12 mouse cellular contexts compared by ENCODE assay signal in genomic region chr19:42409226-42409625, GRCm38 (mm10). TPM values are rescaled to one million over a fixed set of nuclear protein-coding genes. Genes with fewer than 3 reads are reported as not detected.
DNase-seq lines count a peak whose midpoint lies in the region; ATAC-seq and TF ChIP-seq lines count a peak whose summit lies in the region.
"Had no signal": no experiment of that assay in that cellular context is flagged by ENCODE, and none has a peak within 500 bp of the region (broad histone marks: within the 10 kb centered on the region; RNA-seq: fewer than 3 reads in every experiment).

No protein-coding gene starts in this region.

- no peak overlapping the region for H3K4me3 ChIP-seq in intestine, embryonic 15.5 days (replicated peaks)
- H3K4me3 ChIP-seq in intestine, embryonic 16.5 days (ENCODE audit: low read length), result no peak overlapping the region
- H3K4me3 ChIP-seq in forebrain, embryonic 10.5 days, result peak overlapping the region; percentile 44
- peak overlapping the region; percentile 14; the same call in 1 of the 2 replicates for H3K4me3 ChIP-seq in hindbrain, postnatal 0 days (ENCODE audit: low read length)
- peak overlapping the region; percentile 3; the same call in 1 of the 2 replicates for H3K4me3 ChIP-seq in neural tube, embryonic 14.5 days (ENCODE audit: low read depth, low read length)
- no peak overlapping the region for H3K4me3 ChIP-seq in liver, postnatal 0 days (ENCODE audit: low read depth, low read length)

- H3K9ac ChIP-seq in intestine, embryonic 15.5 days, result no peak overlapping the region
- no peak overlapping the region for H3K9ac ChIP-seq in intestine, embryonic 16.5 days (ENCODE audit: low read depth, low read length)
- H3K9ac ChIP-seq in hindbrain, postnatal 0 days (replicated peaks; ENCODE audit: low read length), result peak overlapping the region; percentile 35; the same call in 1 of the 2 replicates
- H3K9ac ChIP-seq in neural tube, embryonic 14.5 days (replicated peaks; ENCODE audit: low read depth, low read length), result peak overlapping the region; percentile 37
- H3K9ac ChIP-seq in liver, postnatal 0 days (replicated peaks), result no peak overlapping the region

- H3K27ac ChIP-seq in intestine, embryonic 15.5 days, result no peak overlapping the region
- no peak overlapping the region for H3K27ac ChIP-seq in intestine, embryonic 16.5 days (ENCODE audit: low read length)
- H3K27ac ChIP-seq in forebrain, embryonic 10.5 days, result peak overlapping the region; percentile 60
- no peak overlapping the region for H3K27ac ChIP-seq in hindbrain, postnatal 0 days
- peak overlapping the region; percentile 74 for H3K27ac ChIP-seq in neural tube, embryonic 14.5 days (ENCODE audit: low read depth, low read length)
- H3K27ac ChIP-seq in liver, postnatal 0 days (ENCODE audit: low read depth), result no peak overlapping the region

- H3K36me3 ChIP-seq in intestine, embryonic 15.5 days, result no peaks in the 10 kb centered on the region
- H3K36me3 ChIP-seq in intestine, embryonic 16.5 days (ENCODE audit: control insufficient read depth, insufficient read depth, low read length), result no peaks in the 10 kb centered on the region
- no peaks in the 10 kb centered on the region for H3K36me3 ChIP-seq in forebrain, embryonic 10.5 days (replicated peaks)
- no peaks in the 10 kb centered on the region for H3K36me3 ChIP-seq in hindbrain, postnatal 0 days (ENCODE audit: insufficient read depth, low read length)
- no peaks in the 10 kb centered on the region for H3K36me3 ChIP-seq in neural tube, embryonic 14.5 days (ENCODE audit: control insufficient read depth, insufficient read depth, low read length)
- H3K36me3 ChIP-seq in liver, postnatal 0 days (replicated peaks; ENCODE audit: insufficient read depth, low read length), result no peaks in the 10 kb centered on the region

- peaks cover 4% of the 10 kb centered on the region; the same call in 1 of the 2 replicates for H3K4me1 ChIP-seq in intestine, embryonic 15.5 days (replicated peaks)
- no peaks in the 10 kb centered on the region; the same call in 1 of the 2 replicates for H3K4me1 ChIP-seq in intestine, embryonic 16.5 days (ENCODE audit: control insufficient read depth, insufficient read depth, low read length)
- peaks cover 18% of the 10 kb centered on the region for H3K4me1 ChIP-seq in forebrain, embryonic 10.5 days
- H3K4me1 ChIP-seq in hindbrain, postnatal 0 days (ENCODE audit: insufficient read depth, low read length), result peaks cover 12% of the 10 kb centered on the region
- H3K4me1 ChIP-seq in neural tube, embryonic 14.5 days (ENCODE audit: control insufficient read depth, insufficient read depth, low read length), result peaks cover 16% of the 10 kb centered on the region; the same call in 1 of the 2 replicates
- no peaks in the 10 kb centered on the region for H3K4me1 ChIP-seq in liver, postnatal 0 days (ENCODE audit: insufficient read depth)

- no peak for TF ChIP-seq EP300 in liver, postnatal 0 days (IDR thresholded peaks at IDR 0.05; ENCODE audit: low read depth)

- DNase-seq in forebrain, embryonic 10.5 days (ENCODE audit: extremely low spot score, low spot score), result peak; percentile 33
- DNase-seq in hindbrain, postnatal 0 days (ENCODE audit: low spot score), result peak; percentile 54
- no peak for DNase-seq in gastrocnemius, adult 8-10 months (ENCODE audit: low spot score in 2 of 2)
- DNase-seq in liver, postnatal 0 days, result no peak
- DNase-seq in adrenal gland, adult 2 months, result no peak
- DNase-seq: kidney, postnatal 36 days; lung, postnatal 36 days had no signal

- ATAC-seq in intestine, embryonic 15.5 days, result no peak
- ATAC-seq in intestine, embryonic 16.5 days, result no peak
- peak; percentile 54; the same call in 1 of the 2 replicates for ATAC-seq in hindbrain, postnatal 0 days
- ATAC-seq in neural tube, embryonic 14.5 days (ENCODE audit: low read depth), result peak; percentile 66; the same call in 1 of the 2 replicates
- ATAC-seq in liver, postnatal 0 days, result no peak
- ATAC-seq: activated CD4-positive, CD25-positive, alpha-beta regulatory T cell, adult 4 months had no signal

- no peaks in the 10 kb centered on the region for H3K9me3 ChIP-seq in intestine, embryonic 15.5 days
- H3K9me3 ChIP-seq in intestine, embryonic 16.5 days (ENCODE audit: control insufficient read depth, low read length), result no peaks in the 10 kb centered on the region
- H3K9me3 ChIP-seq in forebrain, embryonic 10.5 days, result no peaks in the 10 kb centered on the region
- H3K9me3 ChIP-seq in hindbrain, postnatal 0 days (ENCODE audit: low read length), result no peaks in the 10 kb centered on the region
- no peaks in the 10 kb centered on the region for H3K9me3 ChIP-seq in neural tube, embryonic 14.5 days (ENCODE audit: control insufficient read depth, low read length)
- no peaks in the 10 kb centered on the region for H3K9me3 ChIP-seq in liver, postnatal 0 days (ENCODE audit: low read length)

- peak overlapping the region; percentile 26; the same call in 1 of the 2 replicates for H3K4me2 ChIP-seq in intestine, embryonic 15.5 days (replicated peaks)
- H3K4me2 ChIP-seq in intestine, embryonic 16.5 days (ENCODE audit: low read depth, low read length), result no peak overlapping the region
- H3K4me2 ChIP-seq in hindbrain, postnatal 0 days (ENCODE audit: low read depth, low read length), result peak overlapping the region; percentile 50
- H3K4me2 ChIP-seq in neural tube, embryonic 14.5 days (ENCODE audit: low read depth, low read length), result peak overlapping the region; percentile 40
- H3K4me2 ChIP-seq in liver, postnatal 0 days (ENCODE audit: low read depth, low read length), result no peak overlapping the region

- TF ChIP-seq CTCF in hindbrain, postnatal 0 days (IDR thresholded peaks at IDR 0.05; ENCODE audit: low read depth), result no peak
- no peak for TF ChIP-seq CTCF in liver, postnatal 0 days (IDR thresholded peaks at IDR 0.05; ENCODE audit: low read depth)

- peaks cover 18% of the 10 kb centered on the region for H3K27me3 ChIP-seq in intestine, embryonic 15.5 days (replicated peaks)
- H3K27me3 ChIP-seq in intestine, embryonic 16.5 days (replicated peaks; ENCODE audit: control insufficient read depth, insufficient read depth, low read length), result peaks cover 6% of the 10 kb centered on the region; the same call in 1 of the 2 replicates
- H3K27me3 ChIP-seq in forebrain, embryonic 10.5 days (ENCODE audit: poor library complexity, severe bottlenecking), result peaks cover 49% of the 10 kb centered on the region
- no peaks in the 10 kb centered on the region for H3K27me3 ChIP-seq in hindbrain, postnatal 0 days (ENCODE audit: insufficient read depth, low read length)
- no peaks in the 10 kb centered on the region for H3K27me3 ChIP-seq in neural tube, embryonic 14.5 days (ENCODE audit: control insufficient read depth, insufficient read depth, low read length)
- H3K27me3 ChIP-seq in liver, postnatal 0 days (ENCODE audit: insufficient read depth, low read length), result peaks cover 17% of the 10 kb centered on the region

- WGBS in intestine, embryonic 15.5 days, result 2% methylated on average over 19 of the region's 19 CpGs
- WGBS in intestine, embryonic 16.5 days, result 2% methylated on average over 19 of the region's 19 CpGs
- under 1% methylated on average over 19 of the region's 19 CpGs for WGBS in forebrain, embryonic 10.5 days
- WGBS in hindbrain, postnatal 0 days, result 3% methylated on average over 19 of the region's 19 CpGs
- under 1% methylated on average over 19 of the region's 19 CpGs for WGBS in neural tube, embryonic 14.5 days
- WGBS in liver, postnatal 0 days (ENCODE audit: insufficient replicate concordance), result 3% methylated on average over 19 of the region's 19 CpGs

RNA-seq across cellular contexts. Expression of gene Crtac1, which starts 22.4 kb away (rescaled TPM):
- polyA plus RNA-seq in intestine, embryonic 15.5 days (2015; fragmentation: Nextera tagmentation; extraction: Ambion mirVana), result 5.3 and 5.8 TPM in 2 replicates
- 4.8 and 5.6 TPM in 2 replicates for polyA plus RNA-seq in intestine, embryonic 16.5 days (2015; fragmentation: Nextera tagmentation; extraction: Ambion mirVana)
- 8.6 and 9.5 TPM in 2 replicates for polyA plus RNA-seq in forebrain, embryonic 10.5 days (2016; fragmentation: Nextera tagmentation; extraction: Ambion mirVana)
- 31.3 and 34.8 TPM in 2 replicates for total RNA-seq in hindbrain, postnatal 0 days (2014; rRNA removed)
- 50.2 and 53.1 TPM in 2 replicates for polyA plus RNA-seq in hindbrain, postnatal 0 days (2015; fragmentation: Nextera tagmentation; extraction: Ambion mirVana)
- 72.0 and 78.4 TPM in 2 replicates for polyA plus RNA-seq in neural tube, embryonic 14.5 days (2014; fragmentation: Nextera tagmentation; extraction: Ambion mirVana)
- total RNA-seq in gastrocnemius, adult 8-10 months (2022), result under 1 TPM in 3 of 4 experiments, not detected in 1; 0.10 to 0.97 (median 0.27) TPM
- polyA plus RNA-seq in liver, postnatal 0 days (2015; fragmentation: Nextera tagmentation; extraction: Ambion mirVana), result 0.11 and 0.21 TPM in 2 replicates
- total RNA-seq in adrenal gland, adult 2 months (2021), result under 1 TPM; 0.23 to 0.73 TPM
- 0.43 and 0.60 TPM in 2 replicates for polyA plus RNA-seq in adrenal gland, adult 2 months (2012; rRNA removed)
- polyA plus RNA-seq: activated CD4-positive, CD25-positive, alpha-beta regulatory T cell, adult 4 months; C2C12 had no signal

Comparison
In these comparisons a context has a peak if more than half of its experiments do, and no peak if none do; other contexts are left out.
1. H3K4me2 ChIP-seq: peak in intestine, embryonic 15.5 days (single experiment), hindbrain, postnatal 0 days (single experiment) and neural tube, embryonic 14.5 days (single experiment); none in intestine, embryonic 16.5 days (single experiment) and liver, postnatal 0 days (single experiment).
2. ATAC-seq: peak in hindbrain, postnatal 0 days (single experiment) and neural tube, embryonic 14.5 days (single experiment); none in intestine, embryonic 15.5 days (single experiment), intestine, embryonic 16.5 days (single experiment) and liver, postnatal 0 days (single experiment).
3. H3K27ac ChIP-seq: peak in forebrain, embryonic 10.5 days (single experiment) and neural tube, embryonic 14.5 days (single experiment); none in intestine, embryonic 15.5 days (single experiment), intestine, embryonic 16.5 days (single experiment), hindbrain, postnatal 0 days (single experiment) and liver, postnatal 0 days (single experiment).
4. H3K4me3 ChIP-seq: peak in forebrain, embryonic 10.5 days (single experiment), hindbrain, postnatal 0 days (single experiment) and neural tube, embryonic 14.5 days (single experiment); none in intestine, embryonic 15.5 days (single experiment), intestine, embryonic 16.5 days (single experiment) and liver, postnatal 0 days (single experiment).
5. H3K9ac ChIP-seq: peak in hindbrain, postnatal 0 days (single experiment) and neural tube, embryonic 14.5 days (single experiment); none in intestine, embryonic 15.5 days (single experiment), intestine, embryonic 16.5 days (single experiment) and liver, postnatal 0 days (single experiment).
6. DNase-seq: peak in forebrain, embryonic 10.5 days (single experiment) and hindbrain, postnatal 0 days (single experiment); none in gastrocnemius, adult 8-10 months (0 of 2), liver, postnatal 0 days (single experiment) and adrenal gland, adult 2 months (single experiment).